Mouse (Mus musculus): ENCODE data around the gene Aff1.
A peak's percentile ranks its signal among the peaks of the same experiment; 100 is the strongest.

Gene Aff1

GRCm38 (mm10) chr5:103691624-103692530 lies at the start of gene Aff1:
Gene Aff1, plus strand, starts transcription at chr5:103692374.
- DNase-seq (ENCODE audit: low spot score) = peak; percentile 32

GRCm38 (mm10) chr5:103644167-103644566 lies 48.0 kb upstream of the Aff1 start:
- DNase-seq (ENCODE audit: low spot score) = no peak

GRCm38 (mm10) chr5:103647320-103647719 lies 44.9 kb upstream of the Aff1 start:
- no peak for DNase-seq (ENCODE audit: low spot score)

GRCm38 (mm10) chr5:103654225-103654624 lies 37.9 kb upstream of the Aff1 start:
- no peak for DNase-seq (ENCODE audit: low spot score)

GRCm38 (mm10) chr5:103654780-103655179 lies 37.4 kb upstream of the Aff1 start:
- no peak for DNase-seq (ENCODE audit: low spot score)

GRCm38 (mm10) chr5:103655346-103656118 lies 36.6 kb upstream of the Aff1 start, which contains the start of gene 1700016H13Rik:
Gene 1700016H13Rik, minus strand, starts transcription at chr5:103656010.
- DNase-seq (ENCODE audit: low spot score) = no peak

GRCm38 (mm10) chr5:103658921-103659320 lies 33.3 kb upstream of the Aff1 start:
- DNase-seq (ENCODE audit: low spot score) = no peak

GRCm38 (mm10) chr5:103659571-103659970 lies 32.6 kb upstream of the Aff1 start:
- peak; percentile 16 for DNase-seq (ENCODE audit: low spot score)

GRCm38 (mm10) chr5:103664932-103665331 lies 27.2 kb upstream of the Aff1 start:
- DNase-seq (ENCODE audit: low spot score) = no peak

GRCm38 (mm10) chr5:103665876-103666275 lies 26.3 kb upstream of the Aff1 start:
- DNase-seq (ENCODE audit: low spot score) = no peak

GRCm38 (mm10) chr5:103671858-103672257 lies 20.3 kb upstream of the Aff1 start:
- no peak for DNase-seq (ENCODE audit: low spot score)

GRCm38 (mm10) chr5:103673611-103674010 lies 18.6 kb upstream of the Aff1 start:
- DNase-seq (ENCODE audit: low spot score) = no peak

GRCm38 (mm10) chr5:103674482-103674881 lies 17.7 kb upstream of the Aff1 start:
- no peak for DNase-seq (ENCODE audit: low spot score)

- no peak for DNase-seq (ENCODE audit: low spot score)
Measured at GRCm38 (mm10) chr5:103676289-103676881, 15.8 kb upstream of the Aff1 start.

GRCm38 (mm10) chr5:103677894-103678293 lies 14.3 kb upstream of the Aff1 start:
- DNase-seq (ENCODE audit: low spot score) = no peak

- DNase-seq (ENCODE audit: low spot score) = no peak
Measured at GRCm38 (mm10) chr5:103678974-103679373, 13.2 kb upstream of the Aff1 start.

GRCm38 (mm10) chr5:103680381-103680780 lies 11.8 kb upstream of the Aff1 start:
- peak; percentile 58 for DNase-seq (ENCODE audit: low spot score)

- DNase-seq (ENCODE audit: low spot score) = no peak
Measured at GRCm38 (mm10) chr5:103681824-103682223, 10.3 kb upstream of the Aff1 start.

GRCm38 (mm10) chr5:103689645-103690044 lies 2.5 kb upstream of the Aff1 start:
- DNase-seq (ENCODE audit: low spot score) = no peak

- no peak for DNase-seq (ENCODE audit: low spot score)
Measured at GRCm38 (mm10) chr5:103690190-103690589, 2.0 kb upstream of the Aff1 start.

- no peak for DNase-seq (ENCODE audit: low spot score)
Measured at GRCm38 (mm10) chr5:103691171-103691570, 1.0 kb upstream of the Aff1 start.

- DNase-seq (ENCODE audit: low spot score) = no peak
Measured at GRCm38 (mm10) chr5:103692531-103693040, 412 bp downstream of the Aff1 start.

Data from left cerebral cortex, adult 11 months (tissue).